Mouse (Mus musculus): ENCODE measurements around the gene Rbfox2. TPM values are rescaled to one million over a fixed set of nuclear protein-coding genes. Genes with fewer than 3 reads are reported as not detected.
"Not testable (repeated sequence)": the region's sequence is repeated elsewhere in the genome, so short reads cannot be mapped to it uniquely, and the experiment has no call there.

Rbfox2 gene
- polyA plus RNA-seq, 1 experiment = 6.6 TPM

DNA sequence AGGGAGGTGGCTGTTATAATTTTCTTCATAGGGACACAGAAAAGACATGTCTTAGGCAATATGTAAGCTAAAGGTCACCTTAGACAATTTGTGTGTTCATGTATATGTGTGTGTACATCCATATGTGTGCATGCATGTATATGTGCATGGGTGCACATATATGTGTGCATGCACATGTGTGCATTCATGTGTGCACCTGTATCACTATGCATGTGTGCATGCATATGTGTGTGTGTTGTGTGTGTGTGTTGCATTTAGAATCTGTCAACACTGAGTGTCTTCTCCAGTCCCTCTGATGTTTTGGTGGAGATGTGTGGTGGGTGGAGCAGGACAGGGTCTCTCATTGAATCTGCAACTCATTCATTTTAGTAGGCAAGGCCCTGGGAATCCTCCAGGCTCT lies 244.1 kb downstream of the Rbfox2 start:
- no peak overlapping the region for H3K27ac ChIP-seq (ENCODE audit: insufficient read depth, low read length)
- H3K4me3 ChIP-seq (ENCODE audit: extremely low read depth, insufficient read depth, insufficient read length) = no peak overlapping the region
- H3K27me3 ChIP-seq (ENCODE audit: control insufficient read depth, insufficient read depth, low read length) = no peaks in the 10 kb centered on the region
- H3K4me1 ChIP-seq (ENCODE audit: control insufficient read depth, insufficient read depth, insufficient read length) = no peaks in the 10 kb centered on the region
- DNase-seq (ENCODE audit: low read depth in 1 of 2, low spot score in 2 of 2) = no peak
- TF ChIP-seq CTCF (IDR thresholded peaks at IDR 0.05; ENCODE audit: extremely low read depth, insufficient read depth, insufficient read length, insufficient replicate concordance) = no peak
- no peak for TF ChIP-seq POLR2A (IDR thresholded peaks at IDR 0.05; ENCODE audit: low read depth, low read length)
- H3K36me3 ChIP-seq (ENCODE audit: control insufficient read depth, insufficient read depth, low read length) = no peaks in the 10 kb centered on the region

DNA sequence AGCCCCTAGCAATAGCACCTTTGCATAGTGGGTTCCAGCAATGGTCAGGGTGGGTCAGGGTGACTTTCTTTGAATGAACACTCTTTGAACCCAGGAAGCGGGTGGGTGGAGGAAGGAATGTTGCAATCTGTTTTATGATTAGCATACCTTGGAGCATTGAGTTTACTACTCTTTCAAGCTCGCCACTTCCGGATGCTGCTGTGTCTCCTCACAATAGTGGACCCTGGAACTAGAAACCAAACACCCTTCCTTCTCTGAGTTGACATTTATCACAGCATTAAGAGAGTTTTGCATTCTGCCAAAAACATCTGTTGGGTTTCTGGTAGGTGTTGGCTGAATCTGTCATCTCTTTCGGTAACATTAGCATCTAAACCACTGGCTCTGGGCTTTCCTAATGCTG lies 247.4 kb downstream of the Rbfox2 start:
- DNase-seq (ENCODE audit: low read depth in 1 of 2, low spot score in 2 of 2); H3K27me3 ChIP-seq (ENCODE audit: control insufficient read depth, insufficient read depth, low read length); H3K27ac ChIP-seq (ENCODE audit: insufficient read depth, low read length); H3K36me3 ChIP-seq (ENCODE audit: control insufficient read depth, insufficient read depth, low read length); H3K4me3 ChIP-seq (ENCODE audit: extremely low read depth, insufficient read depth, insufficient read length); H3K4me1 ChIP-seq (ENCODE audit: control insufficient read depth, insufficient read depth, insufficient read length): not testable (repeated sequence)
- WGBS = 93% methylated on average over 4 of the region's 4 CpGs

DNA sequence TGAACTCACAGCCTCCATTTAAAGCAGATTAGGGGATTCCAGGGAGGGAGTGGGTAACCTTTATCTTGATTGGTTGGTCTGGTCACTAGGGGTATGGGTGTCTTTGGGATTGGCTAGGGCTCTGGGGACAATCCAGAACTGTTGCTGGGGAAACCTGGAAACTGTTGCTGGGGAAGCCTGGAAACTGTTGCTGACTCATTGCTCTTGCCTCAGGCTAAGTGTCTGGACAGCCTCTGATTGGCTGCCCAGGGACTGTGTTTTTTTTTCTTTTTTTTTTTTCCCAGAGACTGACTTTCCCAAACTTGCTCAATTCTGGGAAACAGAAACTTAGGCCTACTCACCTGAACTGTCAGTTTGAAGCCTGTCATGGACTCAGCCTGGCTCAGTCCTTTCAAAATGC lies 248.2 kb downstream of the Rbfox2 start:
- DNase-seq (ENCODE audit: low read depth in 1 of 2, low spot score in 2 of 2) = no peak
- Histone ChIP-seq H3K36me3 (ENCODE audit: control insufficient read depth, insufficient read depth, low read length) (no peaks in the 10 kb centered on the region), H3K27ac (ENCODE audit: insufficient read depth, low read length) (no peak overlapping the region), H3K27me3 (ENCODE audit: control insufficient read depth, insufficient read depth, low read length) (no peaks in the 10 kb centered on the region), H3K4me3 (ENCODE audit: extremely low read depth, insufficient read depth, insufficient read length) (no peak overlapping the region), H3K4me1 (ENCODE audit: control insufficient read depth, insufficient read depth, insufficient read length) (no peaks in the 10 kb centered on the region)
- TF ChIP-seq POLR2A (IDR thresholded peaks at IDR 0.05; ENCODE audit: low read depth, low read length) (no peak), CTCF (IDR thresholded peaks at IDR 0.05; ENCODE audit: extremely low read depth, insufficient read depth, insufficient read length, insufficient replicate concordance) (no peak)

DNA sequence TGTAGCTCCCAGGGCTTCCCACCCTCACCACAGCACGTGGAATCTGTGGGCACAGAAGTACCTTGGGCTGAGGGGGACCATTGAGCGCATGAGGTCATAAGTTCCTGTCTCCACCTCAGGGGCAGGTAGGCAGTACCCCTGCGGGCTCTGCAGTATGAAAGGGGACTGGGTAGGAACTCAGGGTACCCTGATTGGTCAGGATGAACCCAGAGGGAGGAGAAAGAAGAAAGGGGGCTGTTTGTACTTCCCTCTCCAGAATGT lies 250.1 kb downstream of the Rbfox2 start:
- no peaks in the 10 kb centered on the region for H3K27me3 ChIP-seq (ENCODE audit: control insufficient read depth, insufficient read depth, low read length)
- no peak overlapping the region for H3K27ac ChIP-seq (ENCODE audit: insufficient read depth, low read length)
- no peaks in the 10 kb centered on the region for H3K36me3 ChIP-seq (ENCODE audit: control insufficient read depth, insufficient read depth, low read length)
- WGBS = 57% methylated on average over 3 of the region's 3 CpGs
- TF ChIP-seq CTCF (IDR thresholded peaks at IDR 0.05; ENCODE audit: extremely low read depth, insufficient read depth, insufficient read length, insufficient replicate concordance) (no peak), POLR2A (IDR thresholded peaks at IDR 0.05; ENCODE audit: low read depth, low read length) (no peak)
- DNase-seq (ENCODE audit: low read depth in 1 of 2, low spot score in 2 of 2) = no peak
- H3K4me3 ChIP-seq (ENCODE audit: extremely low read depth, insufficient read depth, insufficient read length) = no peak overlapping the region
- no peaks in the 10 kb centered on the region for H3K4me1 ChIP-seq (ENCODE audit: control insufficient read depth, insufficient read depth, insufficient read length)

DNA sequence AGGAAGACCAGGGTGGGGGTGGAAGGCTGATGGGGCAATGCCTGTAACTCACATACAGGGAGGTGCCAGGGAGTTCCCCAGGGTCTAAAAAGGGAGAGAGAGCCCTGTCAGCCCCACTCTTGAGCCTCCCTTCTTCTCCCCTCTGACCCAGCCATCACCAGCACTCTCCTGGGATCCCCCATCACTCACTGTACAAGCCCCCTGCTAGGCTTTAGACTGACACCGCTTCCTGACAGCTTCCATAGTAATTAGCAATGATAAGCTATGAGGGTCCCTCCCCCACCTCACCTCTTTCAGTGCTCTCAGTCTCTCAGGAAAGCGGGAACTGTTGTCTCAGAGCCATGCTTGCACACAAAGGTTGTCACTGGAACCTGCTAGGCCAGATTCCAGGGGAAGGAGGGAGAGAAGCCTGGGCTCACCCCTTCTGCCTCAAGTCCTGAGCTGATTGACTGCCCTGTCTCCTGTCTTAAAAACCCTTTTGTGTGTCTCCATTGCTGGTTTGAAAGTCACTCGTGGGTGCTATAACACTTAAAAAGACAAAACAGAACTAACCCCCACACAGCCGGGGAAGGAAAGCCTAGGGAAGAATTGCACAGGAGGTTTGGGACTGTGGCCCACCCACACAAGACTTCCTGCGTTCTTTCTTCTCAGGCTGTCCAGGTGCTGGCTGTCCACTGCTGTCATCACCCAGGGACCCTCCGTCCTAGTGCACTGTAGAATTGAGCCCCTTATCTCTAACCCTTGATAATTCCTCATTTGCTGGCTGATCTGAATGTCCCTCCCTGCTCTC lies 250.6 kb downstream of the Rbfox2 start:
- no peak overlapping the region for H3K27ac ChIP-seq (ENCODE audit: insufficient read depth, low read length)
- no peaks in the 10 kb centered on the region for H3K4me1 ChIP-seq (ENCODE audit: control insufficient read depth, insufficient read depth, insufficient read length)
- no peaks in the 10 kb centered on the region for H3K27me3 ChIP-seq (ENCODE audit: control insufficient read depth, insufficient read depth, low read length)
- no peak for TF ChIP-seq POLR2A (IDR thresholded peaks at IDR 0.05; ENCODE audit: low read depth, low read length)
- TF ChIP-seq CTCF (IDR thresholded peaks at IDR 0.05; ENCODE audit: extremely low read depth, insufficient read depth, insufficient read length, insufficient replicate concordance) = no peak
- 75% methylated on average over 6 of the region's 6 CpGs for WGBS
- no peak for DNase-seq (ENCODE audit: low read depth in 1 of 2, low spot score in 2 of 2)
- no peak overlapping the region for H3K4me3 ChIP-seq (ENCODE audit: extremely low read depth, insufficient read depth, insufficient read length)
- no peaks in the 10 kb centered on the region for H3K36me3 ChIP-seq (ENCODE audit: control insufficient read depth, insufficient read depth, low read length)

DNA sequence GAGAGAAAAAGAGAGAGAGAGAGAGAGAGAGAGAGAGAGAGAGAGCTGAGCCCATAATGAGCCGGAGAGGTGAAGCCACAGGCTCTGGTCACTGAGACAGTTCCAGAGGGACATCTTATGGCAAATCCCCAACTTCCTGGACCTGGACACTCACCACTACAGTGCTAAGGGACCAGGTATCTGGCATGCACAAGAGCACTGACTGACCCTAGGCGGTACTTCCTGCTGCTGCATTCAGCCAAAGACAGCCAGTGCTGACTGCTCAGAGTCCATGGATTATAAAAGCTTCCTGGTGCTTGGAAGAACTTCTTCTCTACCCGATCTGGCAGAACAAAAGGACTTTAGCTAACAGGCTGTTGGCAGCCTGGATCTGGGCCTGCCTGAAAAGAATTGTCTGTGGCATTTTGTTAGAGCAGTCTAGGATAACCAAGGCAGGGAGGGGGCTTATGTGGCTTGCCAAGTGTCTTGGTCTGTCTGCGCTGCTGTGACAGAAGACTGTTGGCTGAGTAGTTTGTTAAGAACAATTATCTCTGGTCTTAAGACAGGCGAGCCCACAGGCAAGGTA lies 252.1 kb downstream of the Rbfox2 start:
- no peak for DNase-seq (ENCODE audit: low read depth in 1 of 2, low spot score in 2 of 2)

DNA sequence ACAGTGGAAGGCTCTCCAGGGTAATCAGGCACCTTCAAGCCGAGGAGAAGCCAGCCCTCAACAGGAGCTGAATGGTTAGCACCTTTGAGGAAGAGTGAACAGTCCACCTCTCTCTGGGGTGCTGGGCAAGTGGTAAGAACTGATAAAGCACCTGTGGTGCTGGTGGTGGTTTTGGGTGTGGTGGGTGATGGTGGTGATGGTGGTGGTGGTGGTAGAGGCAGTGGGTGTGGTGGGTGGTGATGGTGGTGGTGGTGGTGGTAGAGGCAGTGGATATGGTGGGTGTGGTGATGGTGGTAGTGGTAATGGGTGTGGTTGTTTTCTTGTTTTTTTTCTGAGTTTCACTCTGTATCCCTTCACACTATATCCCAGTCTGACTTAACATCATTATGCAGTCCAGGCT lies 253.8 kb downstream of the Rbfox2 start:
- DNase-seq (ENCODE audit: low read depth in 1 of 2, low spot score in 2 of 2) = no peak
- H3K36me3 ChIP-seq (ENCODE audit: control insufficient read depth, insufficient read depth, low read length) = no peaks in the 10 kb centered on the region
- no peak for TF ChIP-seq CTCF (IDR thresholded peaks at IDR 0.05; ENCODE audit: extremely low read depth, insufficient read depth, insufficient read length, insufficient replicate concordance)
- no peaks in the 10 kb centered on the region for H3K27me3 ChIP-seq (ENCODE audit: control insufficient read depth, insufficient read depth, low read length)
- no peak overlapping the region for H3K27ac ChIP-seq (ENCODE audit: insufficient read depth, low read length)
- H3K4me1 ChIP-seq (ENCODE audit: control insufficient read depth, insufficient read depth, insufficient read length) = no peaks in the 10 kb centered on the region
- H3K4me3 ChIP-seq (ENCODE audit: extremely low read depth, insufficient read depth, insufficient read length) = no peak overlapping the region
- WGBS = 50% methylated on average over 1 of the region's 1 CpGs

More for the DNA sequence above, 252.1 kb downstream of the Rbfox2 start:
- Histone ChIP-seq H3K4me1 (ENCODE audit: control insufficient read depth, insufficient read depth, insufficient read length) (no peaks in the 10 kb centered on the region), H3K36me3 (ENCODE audit: control insufficient read depth, insufficient read depth, low read length) (no peaks in the 10 kb centered on the region), H3K27ac (ENCODE audit: insufficient read depth, low read length) (no peak overlapping the region), H3K4me3 (ENCODE audit: extremely low read depth, insufficient read depth, insufficient read length) (no peak overlapping the region), H3K27me3 (ENCODE audit: control insufficient read depth, insufficient read depth, low read length) (no peaks in the 10 kb centered on the region)
- TF ChIP-seq CTCF (IDR thresholded peaks at IDR 0.05; ENCODE audit: extremely low read depth, insufficient read depth, insufficient read length, insufficient replicate concordance) = no peak
- TF ChIP-seq POLR2A (IDR thresholded peaks at IDR 0.05; ENCODE audit: low read depth, low read length) = no peak
- 76% methylated on average over 5 of the region's 5 CpGs for WGBS
